ENCODE assay signal across 9 mouse cellular contexts in the genomic region with DNA sequence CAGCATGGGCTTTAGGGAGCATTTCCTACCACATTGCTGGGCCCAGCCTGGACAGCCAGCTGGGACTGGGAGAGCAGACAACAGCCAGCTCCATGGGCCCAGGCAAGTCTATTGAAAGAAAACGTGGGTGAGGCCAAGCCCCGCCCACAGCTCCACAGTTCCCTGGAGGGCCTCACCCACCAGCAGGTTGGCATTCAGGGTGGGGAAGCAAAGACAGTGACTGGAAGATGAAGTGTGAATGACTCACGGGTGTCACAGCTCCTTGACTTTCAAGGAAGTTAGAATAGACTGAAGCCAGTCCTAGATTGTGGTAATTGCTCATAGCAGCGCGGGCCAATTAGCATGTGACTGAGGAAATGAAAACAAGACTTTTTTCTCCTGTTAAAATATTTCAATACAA. TPM values are rescaled to one million over a fixed set of nuclear protein-coding genes. Genes with fewer than 3 reads are reported as not detected.
DNase-seq lines count a peak whose midpoint lies in the region; ATAC-seq and TF ChIP-seq lines count a peak whose summit lies in the region.
"Had no signal": no experiment of that assay in that cellular context is flagged by ENCODE, and none has a peak within 500 bp of the region (broad histone marks: within the 10 kb centered on the region; RNA-seq: fewer than 3 reads in every experiment).

No protein-coding gene starts in this region.

- H3K9ac ChIP-seq in neural tube, embryonic 12.5 days, result no peak overlapping the region
- no peak overlapping the region for H3K9ac ChIP-seq in intestine, embryonic 14.5 days (ENCODE audit: low read length)
- no peak overlapping the region for H3K9ac ChIP-seq in heart, embryonic 12.5 days

- no peak overlapping the region; the same call in 1 of the 2 replicates for H3K4me3 ChIP-seq in neural tube, embryonic 12.5 days
- no peak overlapping the region for H3K4me3 ChIP-seq in intestine, embryonic 14.5 days (ENCODE audit: low read depth, low read length)
- no peak overlapping the region for H3K4me3 ChIP-seq in myocyte
- no peak overlapping the region for H3K4me3 ChIP-seq in heart, embryonic 12.5 days
- H3K4me3 ChIP-seq: erythroblast, embryonic 14.5 days had no signal

- no peaks in the 10 kb centered on the region for H3K9me3 ChIP-seq in neural tube, embryonic 12.5 days
- H3K9me3 ChIP-seq in intestine, embryonic 14.5 days (ENCODE audit: control insufficient read depth, low read length), result no peaks in the 10 kb centered on the region
- H3K9me3 ChIP-seq in heart, embryonic 12.5 days (replicated peaks), result no peaks in the 10 kb centered on the region

- no peak overlapping the region for H3ac ChIP-seq in myocyte (ENCODE audit: control insufficient read depth, insufficient read length)

- H3K4me1 ChIP-seq in neural tube, embryonic 12.5 days, result peaks cover 63% of the 10 kb centered on the region
- peaks cover 12% of the 10 kb centered on the region for H3K4me1 ChIP-seq in intestine, embryonic 14.5 days (replicated peaks; ENCODE audit: control insufficient read depth, insufficient read depth, low read length)
- 0 out of 2 replicates have a peak, but pooled peaks cover 6% of the 10 kb centered on the region for H3K4me1 ChIP-seq in heart, embryonic 12.5 days (replicated peaks)

- TF ChIP-seq POLR2A in myocyte (IDR thresholded peaks at IDR 0.05; ENCODE audit: insufficient read length, low read depth), result peak; percentile 5

- no peak for ATAC-seq in neural tube, embryonic 12.5 days (ENCODE audit: low FRiP score, low read depth)
- ATAC-seq in common myeloid progenitor, adult 5-6 weeks (replicated peaks; ENCODE audit: low read depth, poor library complexity, severe bottlenecking), result peak; percentile 80
- ATAC-seq in intestine, embryonic 14.5 days (replicated peaks; ENCODE audit: low FRiP score, low TSS enrichment, low read depth), result peak; percentile 67; the same call in 1 of the 2 replicates
- no peak for ATAC-seq in heart, embryonic 12.5 days (ENCODE audit: insufficient number of reproducible peaks, low FRiP score)

- H3K36me3 ChIP-seq in neural tube, embryonic 12.5 days, result no peaks in the 10 kb centered on the region
- H3K36me3 ChIP-seq in intestine, embryonic 14.5 days (ENCODE audit: control insufficient read depth, insufficient read depth, low read length), result no peaks in the 10 kb centered on the region
- H3K36me3 ChIP-seq in myocyte (ENCODE audit: control insufficient read depth, insufficient read depth), result no peaks in the 10 kb centered on the region
- H3K36me3 ChIP-seq in heart, embryonic 12.5 days, result no peaks in the 10 kb centered on the region

- 56% methylated on average over 5 of the region's 5 CpGs for WGBS in neural tube, embryonic 12.5 days
- WGBS in intestine, embryonic 14.5 days, result 52% methylated on average over 5 of the region's 5 CpGs
- 61% methylated on average over 5 of the region's 5 CpGs for WGBS in heart, embryonic 12.5 days

- H3K27me3 ChIP-seq in neural tube, embryonic 12.5 days (replicated peaks), result no peaks in the 10 kb centered on the region; the same call in 1 of the 2 replicates
- H3K27me3 ChIP-seq in intestine, embryonic 14.5 days (replicated peaks; ENCODE audit: control insufficient read depth, insufficient read depth, low read length), result no peaks in the 10 kb centered on the region
- no peaks in the 10 kb centered on the region for H3K27me3 ChIP-seq in myocyte (ENCODE audit: control insufficient read depth, insufficient read depth, insufficient read length)
- peaks cover 10% of the 10 kb centered on the region; the same call in 1 of the 2 replicates for H3K27me3 ChIP-seq in heart, embryonic 12.5 days (replicated peaks)

- no peaks in the 10 kb centered on the region for H3K79me2 ChIP-seq in myocyte (ENCODE audit: control insufficient read depth, insufficient read depth)

- no peak overlapping the region for H3K4me2 ChIP-seq in neural tube, embryonic 12.5 days (replicated peaks)
- H3K4me2 ChIP-seq in intestine, embryonic 14.5 days (ENCODE audit: low read length), result no peak overlapping the region
- peak overlapping the region; percentile 65 for H3K4me2 ChIP-seq in myocyte (ENCODE audit: low read depth)
- no peak overlapping the region for H3K4me2 ChIP-seq in heart, embryonic 12.5 days

- DNase-seq in neural tube, embryonic 10.5 days (ENCODE audit: extremely low spot score, low spot score), result no peak
- DNase-seq in intestine, embryonic 14.5 days (ENCODE audit: low spot score), result no peak
- no peak for DNase-seq in T-cell, adult 2 months (ENCODE audit: low spot score)

- H3K27ac ChIP-seq in neural tube, embryonic 12.5 days, result 0 out of 2 replicates have a peak overlapping the region, but pooled peaks have one; percentile 47
- no peak overlapping the region for H3K27ac ChIP-seq in intestine, embryonic 14.5 days (ENCODE audit: low read depth)
- H3K27ac ChIP-seq in heart, embryonic 12.5 days (ENCODE audit: poor library complexity, severe bottlenecking), result no peak overlapping the region

TF ChIP-seq in myocyte, 11 proteins besides CTCF, POLR2A, EP300 and RAD21:
- TF ChIP-seq E2F4 (IDR thresholded peaks at IDR 0.05; ENCODE audit: insufficient read depth) (no peak), MYOD1 (IDR thresholded peaks at IDR 0.05; ENCODE audit: control insufficient read depth in 1 of 3, insufficient read length in 2 of 3, low read depth in 2 of 3) (peak in 1 of 3 experiments; percentile 31), MYOG (IDR thresholded peaks at IDR 0.05; ENCODE audit: control insufficient read depth in 1 of 3, insufficient read depth in 1 of 3, insufficient read length in 2 of 3, low read depth in 2 of 3) (peak in 1 of 3 experiments; percentile 51)

RNA-seq across cellular contexts. Expression of a gene that starts 22.6 kb away (rescaled TPM):
- not detected in 2 replicates for polyA plus RNA-seq in neural tube, embryonic 12.5 days (2016; fragmentation: Nextera tagmentation; extraction: Ambion mirVana)
- total RNA-seq in common myeloid progenitor, adult 5-6 weeks (2017), result not detected in 2 replicates
- polyA plus RNA-seq in intestine, embryonic 14.5 days (2014; fragmentation: Nextera tagmentation; extraction: Ambion mirVana), result not detected in 2 replicates
- polyA plus RNA-seq in myocyte (2012; fragmentation: generic; extraction: Trizol), result not detected
- 0.14 and 0.15 TPM in 2 replicates for polyA plus RNA-seq in heart, embryonic 12.5 days (2016; fragmentation: Nextera tagmentation; extraction: Ambion mirVana)
- polyA plus RNA-seq: erythroblast, embryonic 14.5 days; liver, embryonic 16.5 days had no signal

RNA-seq across cellular contexts. Expression of a gene that starts 39.9 kb away (rescaled TPM):
- polyA plus RNA-seq in neural tube, embryonic 12.5 days (2016; fragmentation: Nextera tagmentation; extraction: Ambion mirVana), result 16.7 and 17.7 TPM in 2 replicates
- total RNA-seq in common myeloid progenitor, adult 5-6 weeks (2017), result 3.6 and 10.1 TPM in 2 replicates
- polyA plus RNA-seq in intestine, embryonic 14.5 days (2014; fragmentation: Nextera tagmentation; extraction: Ambion mirVana), result 11.5 and 15.1 TPM in 2 replicates
- 26.1 TPM for polyA plus RNA-seq in myocyte (2012; fragmentation: generic; extraction: Trizol)
- polyA plus RNA-seq in heart, embryonic 12.5 days (2016; fragmentation: Nextera tagmentation; extraction: Ambion mirVana), result 29.5 and 33.0 TPM in 2 replicates

RNA-seq across cellular contexts. Expression of a gene that starts 53.4 kb away (rescaled TPM):
- polyA plus RNA-seq in neural tube, embryonic 12.5 days (2016; fragmentation: Nextera tagmentation; extraction: Ambion mirVana), result 95.4 and 106 TPM in 2 replicates
- total RNA-seq in common myeloid progenitor, adult 5-6 weeks (2017), result 86.6 and 110 TPM in 2 replicates
- 110 and 117 TPM in 2 replicates for polyA plus RNA-seq in intestine, embryonic 14.5 days (2014; fragmentation: Nextera tagmentation; extraction: Ambion mirVana)
- 47.8 TPM for polyA plus RNA-seq in myocyte (2012; fragmentation: generic; extraction: Trizol)
- polyA plus RNA-seq in heart, embryonic 12.5 days (2016; fragmentation: Nextera tagmentation; extraction: Ambion mirVana), result 57.2 and 61.9 TPM in 2 replicates

RNA-seq across cellular contexts. Expression of a gene that starts 53.5 kb away (rescaled TPM):
- polyA plus RNA-seq in neural tube, embryonic 12.5 days (2016; fragmentation: Nextera tagmentation; extraction: Ambion mirVana), result 701 and 706 TPM in 2 replicates
- total RNA-seq in common myeloid progenitor, adult 5-6 weeks (2017), result 518 and 584 TPM in 2 replicates
- 725 and 734 TPM in 2 replicates for polyA plus RNA-seq in intestine, embryonic 14.5 days (2014; fragmentation: Nextera tagmentation; extraction: Ambion mirVana)
- 150 TPM for polyA plus RNA-seq in myocyte (2012; fragmentation: generic; extraction: Trizol)
- 512 and 519 TPM in 2 replicates for polyA plus RNA-seq in heart, embryonic 12.5 days (2016; fragmentation: Nextera tagmentation; extraction: Ambion mirVana)

Comparison
In these comparisons a context has a peak if more than half of its experiments do, and no peak if none do; other contexts are left out.
1. ATAC-seq: peak in common myeloid progenitor, adult 5-6 weeks (single experiment) and intestine, embryonic 14.5 days (single experiment); none in neural tube, embryonic 12.5 days (single experiment) and heart, embryonic 12.5 days (single experiment).